Mouse (Mus musculus) urinary bladder, adult 18-20 months (tissue): ENCODE results near the gene Flii.

Experiments used
- DNase-seq, 2 experiments: peaks; one replicate each; pipeline ENCODE4 v3.0.0; 2022; ENCODE audit warnings: low spot score in 2 of 2, mixed read lengths in 2 of 2

Gene Flii

DNA sequence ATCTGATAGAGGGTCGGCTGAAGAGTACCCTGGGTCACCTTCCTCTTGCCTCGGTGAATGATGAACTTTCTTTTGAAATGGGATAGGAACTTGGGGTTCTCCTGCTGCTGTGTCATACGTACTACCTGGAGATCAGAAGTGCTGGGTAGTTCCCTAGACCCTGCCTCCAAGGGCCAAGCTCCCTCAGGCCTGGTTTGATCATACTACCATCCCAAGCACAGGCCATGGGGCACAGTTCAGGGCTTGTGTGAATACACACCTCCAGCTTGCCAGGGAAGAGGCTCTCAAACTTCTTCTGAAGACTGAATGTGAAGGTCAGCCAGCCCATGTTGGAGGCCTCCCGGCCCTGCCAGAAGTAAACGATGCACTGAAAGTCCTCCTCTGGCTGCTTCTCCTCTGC lies 11.2 kb downstream of the Flii start:
- DNase-seq: no peak

DNA sequence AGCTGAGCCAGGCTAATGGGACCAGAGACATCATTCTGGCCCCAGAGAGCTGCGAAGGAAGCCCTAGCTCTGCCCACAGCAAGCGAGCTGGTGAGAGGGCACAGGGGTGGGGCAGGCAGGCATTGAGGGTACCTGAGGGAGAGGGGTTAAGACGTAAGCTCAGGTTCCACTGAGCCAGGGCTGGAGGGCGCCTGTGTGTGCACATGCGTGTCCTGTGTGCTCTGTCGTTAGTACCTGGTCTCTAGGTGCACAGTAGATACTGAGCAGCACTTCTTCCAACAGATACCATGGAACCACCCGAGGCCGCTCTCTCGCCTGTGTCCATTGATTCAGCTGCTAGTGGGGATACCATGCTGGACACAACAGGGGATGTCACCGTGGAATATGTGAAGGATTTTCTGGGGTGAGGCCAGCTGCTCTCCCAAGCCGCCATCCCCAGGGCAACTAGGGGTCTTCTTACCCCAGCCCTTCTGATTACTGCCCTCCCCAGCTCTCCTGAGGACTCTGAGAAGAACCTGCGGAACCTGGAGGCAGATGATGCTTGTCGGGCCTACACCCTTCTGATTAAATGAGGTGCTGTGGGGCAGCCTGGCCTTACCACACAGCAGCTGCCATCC lies 14.3 kb downstream of the Flii start:
- peak in 1 of 2 experiments; percentile 0 for DNase-seq

DNA sequence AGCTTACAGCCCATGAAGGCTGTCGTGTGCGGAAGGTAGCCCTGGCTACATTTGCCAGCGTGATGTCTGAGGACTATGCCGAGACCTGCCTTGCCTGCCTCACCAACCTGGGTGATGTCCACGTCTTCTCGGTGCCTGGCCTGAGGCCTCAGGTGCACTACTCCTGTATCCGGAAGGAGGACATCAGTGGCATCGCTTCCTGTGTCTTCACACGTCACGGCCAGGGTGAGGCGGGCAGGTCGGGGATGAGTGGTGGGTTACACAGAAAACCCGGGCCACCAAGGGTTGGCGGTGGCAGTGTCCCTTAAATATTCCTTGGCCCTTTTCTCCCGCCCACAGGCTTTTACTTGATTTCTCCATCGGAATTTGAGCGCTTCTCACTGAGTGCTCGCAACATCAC lies 15.0 kb downstream of the Flii start:
- no peak for DNase-seq

DNA sequence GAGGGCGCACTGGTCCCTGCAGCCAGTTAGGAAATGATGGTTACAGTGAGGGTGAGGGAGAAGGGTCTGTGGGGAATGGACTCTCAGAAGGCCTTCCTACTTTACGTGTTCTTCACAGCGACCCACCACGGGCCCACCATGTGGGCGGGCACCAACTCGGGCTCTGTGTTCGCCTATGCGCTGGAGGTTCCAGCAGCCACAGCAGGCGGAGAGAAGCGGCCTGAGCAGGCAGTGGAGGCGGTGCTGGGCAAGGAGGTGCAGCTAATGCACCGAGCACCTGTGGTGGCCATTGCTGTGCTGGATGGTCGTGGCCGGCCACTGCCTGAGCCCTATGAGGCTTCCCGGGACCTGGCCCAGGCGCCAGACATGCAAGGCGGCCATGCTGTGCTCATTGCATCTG lies 15.8 kb downstream of the Flii start:
- DNase-seq: peak in 1 of 2 experiments; percentile 0

DNA sequence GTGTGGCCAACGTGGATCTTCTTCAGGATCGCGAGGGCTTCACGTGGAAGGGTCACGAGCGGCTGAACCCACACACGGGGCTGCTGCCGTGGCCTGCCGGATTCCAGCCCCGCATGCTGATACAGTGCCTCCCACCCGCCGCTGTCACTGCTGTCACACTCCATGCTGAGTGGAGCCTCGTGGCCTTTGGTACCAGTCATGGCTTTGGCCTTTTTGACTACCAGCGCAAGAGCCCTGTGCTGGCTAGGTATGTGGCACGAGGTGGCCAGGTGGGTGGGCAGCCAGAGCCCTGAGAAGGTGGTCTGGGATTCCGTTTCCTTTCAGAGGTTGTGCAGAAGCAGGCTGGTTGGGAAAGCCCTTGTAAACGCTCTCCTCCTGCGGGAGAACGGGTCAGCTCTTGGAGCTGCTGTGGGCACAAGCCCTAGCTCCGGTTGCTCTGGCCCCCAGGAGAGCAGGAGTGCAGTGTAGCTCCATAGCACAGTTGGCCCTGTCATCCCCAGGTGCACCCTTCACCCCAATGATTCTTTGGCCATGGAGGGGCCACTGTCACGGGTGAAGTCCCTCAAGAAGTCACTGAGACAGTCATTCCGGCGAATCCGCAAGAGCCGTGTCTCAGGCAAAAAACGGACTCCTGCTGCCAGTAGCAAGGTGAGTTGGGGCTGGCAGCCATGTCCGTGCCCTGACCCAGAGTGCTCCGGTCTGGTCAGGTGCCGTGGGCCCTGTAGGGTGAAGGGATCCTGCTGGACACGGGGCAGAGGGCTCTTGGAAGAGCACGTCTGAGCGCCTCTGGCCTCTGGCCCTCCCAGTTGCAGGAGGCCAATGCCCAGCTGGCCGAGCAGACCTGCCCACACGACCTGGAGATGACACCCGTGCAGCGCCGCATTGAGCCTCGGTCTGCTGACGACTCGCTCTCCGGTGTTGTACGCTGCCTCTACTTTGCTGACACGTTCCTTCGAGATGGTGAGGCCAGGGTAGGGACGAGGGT lies 17.3 kb downstream of the Flii start:
- DNase-seq: no peak

DNA sequence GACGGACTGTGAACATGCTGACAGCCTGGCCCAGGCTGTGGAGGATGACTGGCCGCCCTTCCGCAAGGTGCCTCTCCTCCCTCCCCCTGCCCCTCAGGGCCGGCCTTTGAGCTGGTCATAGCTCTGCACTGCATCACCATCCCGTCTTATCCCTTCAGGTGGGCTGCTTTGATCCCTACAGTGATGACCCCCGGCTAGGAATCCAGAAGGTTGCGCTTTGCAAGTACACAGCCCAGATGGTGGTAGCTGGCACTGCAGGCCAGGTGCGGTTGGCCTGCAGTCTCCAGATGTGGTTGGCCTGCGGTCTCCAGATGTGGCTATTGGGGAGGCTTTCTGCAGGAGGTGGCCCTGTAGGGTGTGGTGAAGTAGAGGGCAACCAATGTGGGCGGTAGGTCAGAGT lies 18.4 kb downstream of the Flii start:
- DNase-seq: peak in 1 of 2 experiments; percentile 0

DNA sequence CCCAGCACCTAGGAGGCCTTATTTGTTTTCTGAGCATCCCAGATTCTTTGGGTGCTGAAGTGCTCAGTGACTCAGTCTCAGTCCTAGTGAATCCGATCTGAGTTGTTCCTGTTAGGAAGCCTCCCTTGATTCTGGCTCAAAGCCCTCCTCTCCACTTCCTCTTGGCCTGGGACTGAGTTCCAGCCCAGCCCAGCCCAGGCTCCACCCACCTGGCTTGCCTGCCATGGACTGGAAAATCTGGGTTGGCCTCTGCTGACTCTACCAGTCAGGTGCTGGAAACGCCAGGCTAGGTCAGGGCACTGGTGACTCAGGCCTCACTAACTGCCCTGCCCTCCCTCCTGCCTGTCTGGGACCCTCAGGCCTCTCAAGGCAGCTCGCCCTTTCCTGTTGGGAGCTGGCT lies 19.4 kb downstream of the Flii start:
- peak; percentile 79 to 92 for DNase-seq

DNA sequence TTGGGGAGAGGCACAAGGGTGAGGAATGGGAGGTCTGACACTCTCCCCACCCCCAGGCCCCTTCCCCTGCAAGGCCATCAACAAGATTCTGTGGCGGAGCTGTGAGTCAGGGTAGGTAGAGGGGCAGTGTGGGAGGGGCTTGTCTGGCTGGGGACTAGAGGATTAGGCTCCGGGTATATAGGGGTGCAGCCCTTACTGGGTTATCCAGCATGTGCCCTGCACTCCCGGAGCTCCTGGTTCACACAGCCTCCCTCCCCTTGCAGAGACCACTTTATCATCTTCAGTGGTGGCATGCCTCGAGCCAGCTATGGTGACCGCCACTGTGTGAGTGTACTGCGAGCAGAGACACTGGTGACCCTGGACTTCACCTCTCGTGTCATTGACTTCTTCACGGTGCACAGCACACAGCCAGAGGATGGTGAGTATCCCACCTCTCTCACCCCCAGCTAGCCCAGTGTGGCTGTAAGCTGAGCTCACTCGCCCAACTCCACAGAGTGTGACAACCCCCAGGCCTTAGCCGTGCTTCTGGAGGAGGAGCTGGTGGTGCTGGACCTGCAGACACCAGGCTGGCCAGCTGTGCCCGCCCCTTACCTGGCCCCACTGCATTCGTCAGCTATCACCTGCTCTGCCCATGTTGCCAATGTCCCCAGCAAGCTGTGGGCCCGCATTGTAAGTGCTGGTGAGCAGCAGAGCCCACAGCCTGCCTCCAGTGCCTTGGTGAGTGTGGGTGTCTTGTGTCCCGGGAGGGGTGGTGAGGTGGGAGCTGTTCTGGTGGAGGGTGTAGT lies 20.2 kb downstream of the Flii start:
- peak in 1 of 2 experiments; percentile 3 for DNase-seq

DNA sequence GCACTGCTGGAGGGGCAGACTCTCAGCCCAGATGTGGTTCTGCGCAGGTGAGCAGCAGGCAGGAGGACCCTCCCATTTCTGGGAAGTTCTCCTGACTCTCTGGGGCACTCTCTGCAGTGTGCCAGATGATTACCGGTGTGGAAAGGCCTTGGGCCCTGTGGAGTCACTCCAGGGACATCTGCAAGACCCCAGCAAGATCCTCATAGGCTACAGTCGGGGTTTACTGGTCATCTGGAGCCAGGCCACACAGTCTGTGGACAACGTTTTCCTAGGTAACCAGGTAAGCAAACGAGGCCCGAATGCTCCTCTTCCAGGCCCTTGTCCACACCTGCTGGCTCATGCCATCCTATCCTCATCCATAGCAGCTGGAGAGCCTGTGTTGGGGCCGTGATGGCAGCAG lies 21.0 kb downstream of the Flii start:
- DNase-seq: no peak

DNA sequence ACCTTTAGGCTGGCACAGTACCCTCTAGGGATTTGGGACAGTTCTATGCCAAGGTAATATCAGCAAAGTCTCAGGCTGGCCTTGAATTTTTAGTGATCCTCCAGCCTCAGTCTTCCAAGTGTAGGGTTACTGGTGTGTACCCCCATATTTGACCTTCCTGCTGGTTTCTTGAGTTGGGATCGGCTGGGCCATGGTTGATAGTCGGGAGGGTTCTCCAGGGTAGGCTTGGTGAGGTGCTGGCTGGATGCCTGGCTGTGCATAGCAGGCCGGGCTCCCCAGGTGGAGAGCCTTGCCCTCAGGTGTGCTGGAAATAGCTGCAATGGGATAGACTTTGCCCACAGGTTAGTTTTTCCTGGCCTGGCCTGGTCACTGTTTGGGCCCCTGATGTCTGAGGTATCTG lies 21.8 kb downstream of the Flii start:
- no peak for DNase-seq

DNA sequence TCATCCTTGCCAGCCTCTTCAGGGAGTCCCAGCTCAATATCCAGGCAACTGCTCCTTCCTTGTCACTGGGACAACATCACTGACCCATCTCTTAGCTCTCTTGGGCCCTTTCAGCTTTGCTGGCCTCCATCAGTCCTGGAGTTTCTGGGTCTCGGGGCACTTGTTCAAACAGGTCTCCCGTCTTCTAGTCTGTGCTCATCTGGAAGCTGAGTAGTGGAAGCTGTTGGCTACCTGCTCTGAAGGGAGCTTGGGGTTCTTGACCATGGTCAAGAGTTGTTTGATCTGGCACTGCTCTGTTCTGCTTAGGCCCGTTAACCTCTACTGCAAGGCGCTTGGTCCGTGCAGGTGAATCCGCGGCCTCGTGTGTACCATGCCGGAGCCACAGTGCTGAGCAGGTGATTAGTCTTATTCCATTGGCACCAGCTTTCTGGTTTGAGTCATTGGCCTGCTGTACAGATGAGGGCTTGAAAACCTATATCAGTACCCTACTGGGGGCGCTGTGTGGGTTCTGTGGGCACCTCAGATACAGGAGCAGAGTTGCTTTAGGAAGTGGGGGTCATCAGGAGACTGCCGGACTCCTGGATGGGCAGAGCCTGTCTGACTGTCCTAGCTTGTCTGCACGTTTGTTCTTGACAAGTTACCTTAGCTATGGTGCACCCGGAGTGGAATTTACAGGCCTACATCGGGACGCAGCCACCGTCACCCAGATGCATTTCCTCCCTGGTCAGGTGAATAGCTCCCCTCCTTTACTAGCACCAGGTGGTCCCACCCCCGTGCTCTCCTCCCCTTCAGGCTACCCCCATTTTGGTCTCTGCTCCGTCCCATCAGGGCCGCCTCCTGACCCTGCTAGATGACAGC lies 22.8 kb downstream of the Flii start:
- DNase-seq: peak in 1 of 2 experiments; percentile 0

DNA sequence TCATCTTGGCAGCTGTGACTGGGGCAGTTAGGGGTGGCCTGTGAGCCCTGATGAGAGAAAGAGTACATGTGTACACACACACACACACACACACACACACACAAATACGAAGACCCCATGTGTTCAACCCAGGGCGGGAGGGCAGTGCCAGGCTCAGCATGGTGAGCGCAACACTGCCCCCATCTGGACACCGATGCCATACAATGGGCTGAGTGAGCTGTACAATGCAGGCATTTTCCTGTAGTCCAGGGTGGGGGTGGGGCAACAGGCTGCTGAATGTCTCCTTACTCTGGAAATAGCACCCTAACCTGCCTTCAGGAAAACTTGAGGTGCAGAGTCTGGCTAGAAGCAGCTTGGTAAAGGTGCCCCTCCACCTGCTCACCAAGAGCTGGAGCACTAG lies 23.9 kb downstream of the Flii start:
- DNase-seq: peak in 1 of 2 experiments; percentile 1

DNA sequence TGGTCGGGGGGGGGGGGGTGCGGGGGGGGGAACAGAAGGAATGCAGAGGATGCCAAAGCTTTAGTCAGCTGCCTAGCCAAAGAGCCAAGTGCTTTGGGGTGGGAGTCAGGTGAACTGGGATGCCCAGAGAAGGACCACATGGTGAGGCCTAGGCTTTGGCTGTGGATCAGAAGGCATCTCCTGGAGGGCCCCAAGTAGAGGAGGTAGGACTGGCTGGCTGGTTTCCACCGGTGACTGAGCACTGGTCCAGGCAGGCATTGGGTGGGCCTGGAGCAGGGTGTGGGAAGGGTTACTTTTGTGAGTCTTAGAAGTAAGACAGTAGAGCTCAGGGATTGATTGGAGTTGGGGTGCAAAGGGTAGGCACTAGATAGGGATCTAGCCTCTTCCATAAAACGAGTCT lies 25.5 kb downstream of the Flii start:
- DNase-seq: no peak

DNA sequence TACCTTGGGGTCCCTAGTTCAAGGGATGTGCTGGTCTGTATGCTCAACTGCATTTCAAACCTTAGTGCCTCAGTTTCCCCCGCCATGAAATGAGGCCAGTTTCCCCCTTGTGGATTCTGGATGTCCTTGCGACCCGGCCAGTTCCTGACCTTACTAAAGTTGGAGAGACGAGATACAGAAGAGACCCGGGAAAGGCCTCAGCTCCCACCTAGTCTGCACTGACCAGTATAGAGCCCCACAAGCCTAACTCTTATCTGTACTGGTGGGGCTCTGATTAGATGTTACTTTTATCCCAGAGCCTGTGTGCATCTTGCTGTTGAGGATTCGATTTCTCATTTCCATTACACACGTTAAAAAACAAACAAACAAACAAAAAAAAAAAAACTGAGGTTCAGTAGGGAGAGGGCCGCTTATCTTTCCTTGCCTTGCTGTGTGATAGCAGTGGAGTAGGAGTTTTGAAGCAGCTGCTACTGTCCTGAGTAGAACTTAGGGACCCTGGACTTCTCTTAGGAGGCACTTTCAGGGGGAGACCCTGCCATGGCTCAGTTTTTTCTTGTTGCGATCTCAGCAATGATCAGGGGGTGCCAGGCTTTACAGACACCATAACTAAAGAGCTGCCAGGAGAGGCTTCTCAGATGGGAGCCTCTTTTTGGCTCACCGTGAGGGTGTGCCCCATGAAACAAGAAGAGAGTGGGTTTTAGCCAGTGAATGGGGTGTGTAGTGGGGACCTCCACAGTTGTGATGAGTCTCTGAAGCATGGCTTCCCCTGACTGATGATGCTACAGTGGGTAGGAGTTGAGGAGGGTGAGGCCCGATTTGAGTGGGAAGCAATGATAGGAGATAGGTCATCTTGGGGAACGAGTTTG lies 26.5 kb downstream of the Flii start:
- DNase-seq: no peak

DNA sequence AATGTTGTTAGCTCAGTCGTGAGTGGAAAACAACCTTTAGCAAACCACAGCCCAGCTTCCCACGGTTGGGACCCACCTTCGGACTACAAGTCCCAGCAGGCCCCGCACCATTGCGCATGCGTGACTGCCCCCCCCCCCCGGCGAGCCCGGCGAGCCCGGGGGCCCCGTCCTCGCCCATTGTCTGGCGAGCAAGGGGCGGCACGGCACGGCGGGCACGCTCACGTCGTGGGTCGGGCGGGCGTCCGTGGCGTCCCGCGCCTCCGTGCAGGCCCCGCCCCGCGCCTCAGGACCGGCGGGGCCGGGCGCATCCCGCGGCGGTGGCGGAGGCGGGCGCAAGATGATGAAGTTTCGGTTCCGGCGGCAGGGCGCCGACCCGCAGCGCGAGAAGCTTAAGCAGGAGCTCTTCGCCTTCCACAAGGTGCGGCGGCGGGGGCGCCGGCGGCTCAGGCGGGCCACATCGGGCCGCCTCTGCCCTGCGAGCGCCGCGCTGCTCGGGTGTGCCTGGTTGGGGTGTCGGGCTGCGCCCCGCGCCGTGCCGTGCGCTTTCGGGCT lies 27.5 kb downstream of the Flii start, which contains the start of gene Llgl1:
TSS of gene Llgl1 (plus strand) at position 200 of the 552 bp plus-strand sequence.
- DNase-seq: peak; percentile 80 to 82

DNA sequence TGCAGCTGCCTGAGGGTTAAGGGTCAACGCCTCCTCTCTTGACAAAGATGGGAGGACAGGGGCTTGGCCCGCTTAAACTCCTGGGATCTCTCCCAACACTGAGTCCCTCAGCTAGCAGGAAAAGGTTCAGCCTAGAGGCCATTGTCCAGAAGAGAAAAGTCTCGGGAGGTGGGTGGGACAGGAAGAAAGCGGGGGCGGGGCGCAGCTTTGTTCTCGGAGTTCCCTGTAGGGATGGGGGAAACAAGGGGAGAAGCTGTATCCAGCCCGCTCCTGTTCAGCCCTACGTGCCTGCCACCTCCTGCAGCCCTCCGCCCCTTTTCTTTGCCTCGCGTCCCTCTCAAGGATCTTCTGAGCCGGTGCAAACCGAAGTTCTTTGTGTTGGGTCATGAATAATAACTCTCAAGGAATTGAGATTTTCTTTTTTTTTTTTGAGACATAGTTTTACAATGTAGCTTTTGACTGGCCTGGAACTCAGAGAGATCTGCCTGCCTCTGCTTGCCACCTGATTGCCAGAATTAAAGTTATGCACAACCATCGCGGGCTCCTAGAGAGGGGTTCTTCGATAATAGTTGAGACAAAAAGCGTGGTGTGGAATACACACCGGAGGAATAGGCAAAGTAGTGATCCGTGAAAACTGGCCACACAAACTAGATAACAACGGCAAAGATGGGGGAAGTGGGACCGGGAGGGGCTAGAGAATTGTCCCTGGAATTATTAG lies 28.1 kb downstream of the Flii start:
- DNase-seq: peak; percentile 59 to 64

DNA sequence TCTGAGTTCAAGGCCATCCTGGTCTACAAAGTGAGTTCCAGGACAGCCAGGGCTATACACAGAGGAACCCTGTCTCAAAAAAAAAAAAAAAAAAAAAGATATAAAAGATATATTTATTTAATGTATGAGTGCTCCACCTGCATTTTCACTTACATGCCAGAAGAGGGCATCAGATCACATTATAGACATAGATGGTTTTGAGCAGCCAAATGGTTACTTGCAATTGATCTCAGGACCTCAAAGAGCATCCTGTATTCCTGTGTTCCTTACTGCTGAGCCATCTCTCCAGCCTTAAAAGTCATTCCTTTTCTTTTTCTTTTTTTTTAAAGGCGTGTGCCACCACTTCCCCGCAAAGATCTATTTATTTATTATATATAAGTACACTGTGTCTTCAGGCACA lies 29.5 kb downstream of the Flii start:
- no peak for DNase-seq

DNA sequence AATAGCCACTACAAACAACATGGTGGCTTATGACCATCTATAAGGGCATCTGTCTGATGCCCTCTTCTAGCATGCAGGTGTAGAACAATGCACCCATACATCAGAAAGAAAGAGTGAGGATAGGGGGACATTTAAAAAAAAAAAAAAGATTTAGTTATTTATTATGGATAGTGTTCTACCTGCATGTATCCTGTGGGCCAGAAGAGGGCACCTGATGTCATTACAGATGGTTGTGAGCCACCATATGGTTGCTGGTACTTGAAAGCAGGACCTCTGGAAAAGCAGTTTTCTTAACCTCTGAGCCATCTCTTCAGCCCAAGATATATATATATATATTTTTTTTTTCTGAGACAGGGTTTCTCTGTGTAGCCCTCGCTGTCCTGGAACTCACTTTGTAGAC lies 30.9 kb downstream of the Flii start:
- no peak for DNase-seq
